Mouse (Mus musculus) heart, embryonic 11.5 days (tissue): ENCODE results near the gene Tmem203. TPM values are rescaled to one million over a fixed set of nuclear protein-coding genes. Genes with fewer than 3 reads are reported as not detected.

Experiments used
- ATAC-seq: fragments of 200-750 bp; cut with Nextera tagmentation; replicated peaks from 2 replicates; pipeline ENCODE4 v1.8.0; 2017; ENCODE audit warnings: moderate library complexity; ENCODE audit not compliant: insufficient number of reproducible peaks, low FRiP score, low TSS enrichment
- H3K27ac ChIP-seq: fragments of 300-500 bp; sonication (generic); 2 replicates; pipeline ENCODE4 v1.5.1; 2014; ENCODE audit warnings: mild to moderate bottlenecking, low read depth, low read length
- H3K27me3 ChIP-seq: fragments of 300-500 bp; sonication (generic); 2 replicates; pipeline ENCODE4 v1.6.1; 2014; ENCODE audit warnings: mild to moderate bottlenecking, low read length, mixed read lengths; ENCODE audit not compliant: control insufficient read depth, insufficient read depth
- H3K36me3 ChIP-seq: fragments of 300-500 bp; sonication (generic); 2 replicates; pipeline ENCODE4 v1.6.1; 2014; ENCODE audit warnings: mild to moderate bottlenecking, low read length, moderate library complexity, mixed read lengths; ENCODE audit not compliant: control insufficient read depth, insufficient read depth
- H3K4me1 ChIP-seq: fragments of 300-500 bp; sonication (generic); 2 replicates; pipeline ENCODE4 v1.6.1; 2014; ENCODE audit warnings: low read length; ENCODE audit not compliant: control insufficient read depth, insufficient read depth
- H3K4me2 ChIP-seq: fragments of 300-500 bp; sonication (generic); 2 replicates; pipeline ENCODE4 v1.6.1; 2014; ENCODE audit warnings: mild to moderate bottlenecking, moderate library complexity
- H3K4me3 ChIP-seq: fragments of 300-500 bp; sonication (generic); 2 replicates; pipeline ENCODE4 v1.5.1; 2014; ENCODE audit warnings: low read depth, low read length
- H3K9ac ChIP-seq: fragments of 300-500 bp; sonication (generic); 2 replicates; pipeline ENCODE4 v1.6.1; 2014; ENCODE audit warnings: mild to moderate bottlenecking, low read depth, low read length, moderate library complexity
- H3K9me3 ChIP-seq: fragments of 300-500 bp; sonication (generic); replicated peaks from 2 replicates; pipeline ENCODE4 v1.6.1; 2016; ENCODE audit warnings: low read length; ENCODE audit not compliant: control insufficient read depth
- WGBS: fragments of 180-500 bp; shearing (Covaris S2); extraction: QIAGEN DNeasy Blood & Tissue Kit; methylation state at CpG from one replicate; pipeline ENCODE4 v1.1.7; 2014; ENCODE audit not compliant: insufficient replicate concordance; 5-methylcytosine and 5-hydroxymethylcytosine counted together
- polyA plus RNA-seq: library from polyadenylated mRNA; unstranded; fragments of >200 nt; fragmentation: Nextera tagmentation; extraction: Ambion mirVana; gene quantifications from 2 replicates; pipeline ENCODE4 v1.2.1, GENCODE M21; 2014

Tmem203 gene
- polyA plus RNA-seq, 1 experiment from 2014 or later: 16.0 TPM

- no peaks in the 10 kb centered on the region for H3K27me3 ChIP-seq
- H3K4me2 ChIP-seq: no peak overlapping the region
- no peak for ATAC-seq
- H3K9ac ChIP-seq: no peak overlapping the region
- no peak overlapping the region for H3K27ac ChIP-seq
- H3K36me3 ChIP-seq: no peaks in the 10 kb centered on the region
- H3K4me3 ChIP-seq: no peak overlapping the region
- no peaks in the 10 kb centered on the region for H3K9me3 ChIP-seq
- peaks cover 12% of the 10 kb centered on the region for H3K4me1 ChIP-seq
- WGBS: 68% methylated on average over 5 of the region's 5 CpGs
Observed at GRCm38 (mm10) chr2:25221331-25221772, 33.9 kb upstream of the Tmem203 start.

- Histone ChIP-seq H3K9me3 (no peaks in the 10 kb centered on the region), H3K4me1 (peaks cover 14% of the 10 kb centered on the region), H3K4me3 (peak overlapping the region; percentile 71), H3K36me3 (no peaks in the 10 kb centered on the region), H3K9ac (peak overlapping the region; percentile 81), H3K27ac (peak overlapping the region; percentile 91), H3K27me3 (no peaks in the 10 kb centered on the region), H3K4me2 (peak overlapping the region; percentile 97)
- ATAC-seq: peak; percentile 71
- WGBS: 2% methylated on average over 51 of the region's 53 CpGs
Observed at GRCm38 (mm10) chr2:25223681-25224491, 31.4 kb upstream of the Tmem203 start.

GRCm38 (mm10) chr2:25224492-25224765, 30.8 kb upstream of the Tmem203 start, which contains the start of gene Tubb4b:
Gene Tubb4b, minus strand, starts transcription at chr2:25224702.
- Histone ChIP-seq H3K27me3 (peaks cover 4% of the 10 kb centered on the region; the same call in 1 of the 2 replicates), H3K27ac (peak within 1 kb of the TSS; percentile 93), H3K36me3 (no peaks in the 10 kb centered on the region), H3K9me3 (no peaks in the 10 kb centered on the region), H3K9ac (peak within 1 kb of the TSS; percentile 81), H3K4me3 (peak within 1 kb of the TSS; percentile 71), H3K4me2 (peak within 1 kb of the TSS; percentile 97), H3K4me1 (peaks cover 16% of the 10 kb centered on the region)
- no peak for ATAC-seq
- under 1% methylated on average over 17 of the region's 17 CpGs for WGBS

GRCm38 (mm10) chr2:25224766-25225752, 30.2 kb upstream of the Tmem203 start:
- peak; percentile 95 for ATAC-seq
- H3K27ac ChIP-seq: peak overlapping the region; percentile 93
- 2% methylated on average over 37 of the region's 41 CpGs for WGBS

GRCm38 (mm10) chr2:25225811-25226379, 29.3 kb upstream of the Tmem203 start:
- H3K27me3 ChIP-seq: peaks cover 10% of the 10 kb centered on the region; the same call in 1 of the 2 replicates
- peak overlapping the region; percentile 71 for H3K4me3 ChIP-seq
- no peaks in the 10 kb centered on the region for H3K36me3 ChIP-seq
- peak overlapping the region; percentile 93 for H3K27ac ChIP-seq
- H3K4me1 ChIP-seq: peaks cover 16% of the 10 kb centered on the region
- H3K9ac ChIP-seq: peak overlapping the region; percentile 66
- H3K4me2 ChIP-seq: peak overlapping the region; percentile 65
- no peak for ATAC-seq
- WGBS: 76% methylated on average over 8 of the region's 8 CpGs
- H3K9me3 ChIP-seq: no peaks in the 10 kb centered on the region

More at GRCm38 (mm10) chr2:25224766-25225752, 30.2 kb upstream of the Tmem203 start:
- H3K4me3 ChIP-seq: peak overlapping the region; percentile 71
- no peaks in the 10 kb centered on the region for H3K36me3 ChIP-seq
- peaks cover 10% of the 10 kb centered on the region; the same call in 1 of the 2 replicates for H3K27me3 ChIP-seq
- H3K9me3 ChIP-seq: no peaks in the 10 kb centered on the region
- H3K9ac ChIP-seq: peak overlapping the region; percentile 66
- H3K4me1 ChIP-seq: peaks cover 16% of the 10 kb centered on the region
- peak overlapping the region; percentile 65 for H3K4me2 ChIP-seq

- ATAC-seq: no peak
- WGBS: 70% methylated on average over 5 of the region's 5 CpGs
- no peak overlapping the region for H3K4me3 ChIP-seq
Observed at GRCm38 (mm10) chr2:25226864-25227263, 28.4 kb upstream of the Tmem203 start.

GRCm38 (mm10) chr2:25227406-25227805, 27.8 kb upstream of the Tmem203 start:
- Histone ChIP-seq H3K27ac (no peak overlapping the region), H3K4me1 (peaks cover 16% of the 10 kb centered on the region), H3K9me3 (no peaks in the 10 kb centered on the region), H3K4me3 (no peak overlapping the region), H3K9ac (no peak overlapping the region), H3K27me3 (peaks cover 20% of the 10 kb centered on the region; the same call in 1 of the 2 replicates), H3K36me3 (no peaks in the 10 kb centered on the region), H3K4me2 (no peak overlapping the region)
- ATAC-seq: no peak
- 91% methylated on average over 4 of the region's 4 CpGs for WGBS

More at GRCm38 (mm10) chr2:25226864-25227263, 28.4 kb upstream of the Tmem203 start:
- Histone ChIP-seq H3K36me3 (no peaks in the 10 kb centered on the region), H3K4me1 (peaks cover 16% of the 10 kb centered on the region), H3K27ac (no peak overlapping the region), H3K4me2 (no peak overlapping the region), H3K27me3 (peaks cover 19% of the 10 kb centered on the region; the same call in 1 of the 2 replicates), H3K9me3 (no peaks in the 10 kb centered on the region), H3K9ac (no peak overlapping the region)

- H3K27ac ChIP-seq: peak overlapping the region; percentile 59
- no peaks in the 10 kb centered on the region for H3K9me3 ChIP-seq
- peaks cover 24% of the 10 kb centered on the region; the same call in 1 of the 2 replicates for H3K27me3 ChIP-seq
- H3K9ac ChIP-seq: peak overlapping the region; percentile 58; the same call in 1 of the 2 replicates
- H3K4me2 ChIP-seq: peak overlapping the region; percentile 63
- peak overlapping the region; percentile 34 for H3K4me3 ChIP-seq
- H3K36me3 ChIP-seq: no peaks in the 10 kb centered on the region
- WGBS: under 1% methylated on average over 7 of the region's 7 CpGs
- H3K4me1 ChIP-seq: peaks cover 12% of the 10 kb centered on the region
- no peak for ATAC-seq
Observed at GRCm38 (mm10) chr2:25228431-25228889, 26.8 kb upstream of the Tmem203 start.
